Comparison of ENCODE assay signal across 21 mouse cellular contexts in the genomic region with DNA sequence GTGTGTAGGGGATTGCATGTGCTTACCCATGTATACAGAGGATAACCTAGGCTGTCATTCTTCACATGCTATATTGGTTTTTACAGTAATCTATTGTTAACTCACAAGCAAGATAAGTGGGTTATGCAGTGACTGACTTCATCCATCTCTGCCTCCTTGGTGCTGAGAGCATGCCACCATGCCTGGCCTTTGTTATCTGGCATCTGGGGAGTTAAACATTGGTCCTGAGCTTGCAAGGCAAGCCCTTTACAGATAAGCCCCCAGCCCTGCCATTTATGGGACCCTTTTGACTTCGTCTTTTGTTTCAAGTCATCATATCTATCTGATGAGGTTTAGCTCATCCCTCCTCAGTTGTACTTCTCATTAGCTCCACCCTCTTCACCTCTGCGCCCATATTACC.
"Had no signal": no experiment of that assay in that cellular context is flagged by ENCODE, and none has a peak within 500 bp of the region (broad histone marks: within the 10 kb centered on the region; RNA-seq: fewer than 3 reads in every experiment).

No protein-coding gene starts in this region.

- H3K9me3 ChIP-seq: liver, embryonic 15.5 days; lung, embryonic 15.5 days; megakaryocyte, embryonic 14.5 days; midbrain, embryonic 10.5 days; midbrain, embryonic 13.5 days; neural tube, embryonic 13.5 days; neural tube, embryonic 15.5 days; stomach, embryonic 15.5 days had no signal

- H3K36me3 ChIP-seq: liver, embryonic 15.5 days; lung, embryonic 15.5 days; midbrain, embryonic 10.5 days; midbrain, embryonic 13.5 days; neural tube, embryonic 13.5 days; neural tube, embryonic 15.5 days; stomach, embryonic 15.5 days had no signal

- H3K27me3 ChIP-seq: liver, embryonic 15.5 days; lung, embryonic 15.5 days; megakaryocyte, embryonic 14.5 days; midbrain, embryonic 13.5 days; neural tube, embryonic 13.5 days; neural tube, embryonic 15.5 days; stomach, embryonic 15.5 days had no signal

- H3K4me3 ChIP-seq: liver, embryonic 15.5 days; lung, embryonic 15.5 days; megakaryocyte, embryonic 14.5 days; midbrain, embryonic 10.5 days; midbrain, embryonic 13.5 days; myocyte; neural tube, embryonic 13.5 days; neural tube, embryonic 15.5 days; stomach, embryonic 15.5 days had no signal

- ATAC-seq: liver, postnatal 0 days; lung, postnatal 0 days; midbrain, embryonic 16.5 days had no signal

- DNase-seq: liver, postnatal 0 days; lung, adult 2 months; lung, postnatal 14 days; lung, postnatal 36 days; right cerebral cortex, postnatal 14 days; thymus, adult 2 months; thymus, postnatal 25 days; thymus, postnatal 4 days had no signal

- H3K4me1 ChIP-seq: lung, embryonic 15.5 days had no signal

- H3K9ac ChIP-seq: liver, embryonic 15.5 days; liver, postnatal 0 days; lung, embryonic 15.5 days; midbrain, embryonic 13.5 days; neural tube, embryonic 13.5 days; neural tube, embryonic 15.5 days; stomach, embryonic 15.5 days had no signal

- H3K4me2 ChIP-seq: liver, embryonic 15.5 days; lung, embryonic 15.5 days; midbrain, embryonic 13.5 days; neural tube, embryonic 13.5 days; neural tube, embryonic 15.5 days; stomach, embryonic 15.5 days had no signal

- H3K27ac ChIP-seq: liver, embryonic 15.5 days; lung, embryonic 15.5 days; macrophage; midbrain, embryonic 10.5 days; midbrain, embryonic 13.5 days; neural tube, embryonic 13.5 days; neural tube, embryonic 15.5 days; stomach, embryonic 15.5 days; stomach, postnatal 0 days had no signal
